Mouse (Mus musculus): ENCODE results near the gene Gpr135.
"Not testable (repeated sequence)": the region's sequence is repeated elsewhere in the genome, so short reads cannot be mapped to it uniquely, and the experiment has no call there.

The Gpr135 gene

DNA sequence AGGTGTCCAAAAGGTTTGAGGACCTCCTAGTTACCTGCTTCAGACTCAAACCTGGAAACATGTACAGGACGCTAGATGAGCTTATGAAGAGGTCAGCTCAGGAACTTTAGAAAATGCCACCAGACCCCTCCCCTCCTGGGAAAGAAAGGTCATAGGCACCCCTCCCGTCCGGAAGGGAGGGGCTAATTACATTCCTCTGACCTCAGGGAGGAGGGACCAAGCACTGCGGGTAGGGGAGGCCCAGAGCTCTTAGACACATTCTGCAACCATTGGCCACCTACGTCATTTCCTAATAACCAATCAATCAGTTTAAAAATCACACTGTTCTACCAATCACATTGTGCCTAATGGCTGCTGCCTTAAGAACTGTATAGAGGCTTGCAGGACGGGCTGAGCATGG, 18.4 kb downstream of the Gpr135 start:
- no peak for DNase-seq (ENCODE audit: low spot score)

DNA sequence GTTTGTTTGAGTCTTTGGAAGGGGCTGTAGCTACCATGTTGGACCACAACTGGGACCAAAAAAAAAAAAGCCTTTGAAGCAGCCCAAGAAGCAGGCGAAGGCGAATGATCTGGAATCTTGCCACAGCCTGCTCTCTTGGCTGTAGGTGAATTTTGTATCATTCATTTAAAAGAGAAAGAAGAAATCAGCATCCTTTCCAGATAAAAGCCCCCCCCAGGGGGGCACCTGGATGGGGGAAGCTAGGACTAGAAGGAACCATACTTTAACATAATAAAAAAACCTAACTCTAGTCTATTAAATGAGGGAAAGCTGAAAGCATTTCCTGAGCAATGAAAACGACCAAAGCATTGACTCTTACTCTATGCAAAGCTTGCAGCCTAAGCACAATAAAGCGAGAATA, 20.1 kb downstream of the Gpr135 start:
- no peak for DNase-seq (ENCODE audit: low spot score)

DNA sequence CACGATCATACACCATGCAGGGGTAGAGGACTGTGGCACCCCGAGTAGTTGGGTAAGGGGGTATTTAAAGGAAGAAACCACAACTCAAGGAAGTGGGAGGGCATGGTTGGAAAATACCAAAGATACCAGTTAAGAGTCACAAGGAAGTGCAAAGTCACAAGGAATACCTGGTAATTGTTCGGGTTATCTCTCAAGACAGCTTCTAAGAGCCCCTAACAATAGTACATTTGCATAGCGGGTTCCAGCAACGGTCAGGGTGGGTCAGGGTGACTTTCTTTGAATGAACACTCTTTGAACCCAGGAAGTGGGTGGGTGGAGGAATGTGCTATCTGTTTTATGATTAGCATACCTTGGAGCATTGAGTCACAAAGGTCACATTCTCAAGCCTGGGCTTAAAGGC, 20.8 kb downstream of the Gpr135 start:
- DNase-seq (ENCODE audit: low spot score), result not testable (repeated sequence)

DNA sequence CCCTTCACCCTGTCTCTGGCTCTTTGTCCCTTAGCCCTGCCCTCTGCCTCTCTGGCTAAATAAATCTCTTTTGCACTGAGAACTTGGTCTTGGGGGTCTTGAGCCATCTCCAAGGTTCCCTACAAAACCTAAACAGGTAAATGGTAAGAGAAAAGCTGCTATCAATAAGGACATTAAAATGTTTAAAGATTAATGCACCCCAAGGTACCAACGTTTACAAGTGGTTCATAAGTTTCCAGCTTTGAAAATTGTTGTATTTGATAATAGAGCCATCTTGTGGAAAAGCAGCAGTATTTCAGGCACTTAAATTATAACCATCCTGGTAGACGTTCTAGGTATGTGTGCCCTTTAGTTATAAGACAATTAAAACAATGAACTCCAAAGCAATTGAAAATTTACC, 23.4 kb downstream of the Gpr135 start:
- no peak for DNase-seq (ENCODE audit: low spot score)

DNA sequence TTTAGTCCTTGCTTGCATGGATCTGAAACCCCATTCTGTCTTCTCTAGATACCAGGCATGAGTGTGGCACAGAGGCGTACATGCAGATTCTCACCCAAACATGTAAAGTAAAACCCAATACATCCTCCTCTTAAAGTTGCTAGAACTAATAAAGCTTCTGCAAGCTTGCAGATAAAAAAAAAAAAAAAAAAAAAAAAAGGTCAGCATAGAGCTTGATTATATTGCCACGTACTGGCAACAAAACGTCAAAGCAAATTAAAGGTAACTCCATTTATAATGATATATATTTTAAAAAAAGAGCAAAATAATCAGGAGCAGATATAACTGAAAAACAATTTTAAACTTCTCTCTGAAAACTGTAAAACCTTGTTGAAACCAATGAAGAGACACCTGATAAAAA, 29.7 kb downstream of the Gpr135 start:
- DNase-seq (ENCODE audit: low spot score), result no peak

DNA sequence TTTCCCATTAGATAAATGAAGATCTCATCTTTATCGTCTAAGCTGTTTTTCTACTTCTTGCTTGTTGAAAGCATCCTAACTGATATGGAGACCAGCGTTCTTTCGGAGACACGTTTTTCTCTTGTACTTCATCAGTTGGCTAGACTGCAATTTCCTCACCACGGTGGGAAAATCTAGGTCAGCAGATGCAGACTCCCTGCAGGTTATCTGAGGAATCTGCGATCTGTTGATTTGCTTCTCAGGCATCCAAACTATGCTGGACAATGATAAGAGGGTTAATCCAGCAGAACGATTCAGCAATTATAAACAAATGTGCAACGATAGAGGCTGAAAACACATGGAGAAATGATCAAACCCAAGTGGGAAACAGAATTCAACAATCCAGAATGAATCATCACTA, 31.4 kb downstream of the Gpr135 start:
- no peak for DNase-seq (ENCODE audit: low spot score)

DNA sequence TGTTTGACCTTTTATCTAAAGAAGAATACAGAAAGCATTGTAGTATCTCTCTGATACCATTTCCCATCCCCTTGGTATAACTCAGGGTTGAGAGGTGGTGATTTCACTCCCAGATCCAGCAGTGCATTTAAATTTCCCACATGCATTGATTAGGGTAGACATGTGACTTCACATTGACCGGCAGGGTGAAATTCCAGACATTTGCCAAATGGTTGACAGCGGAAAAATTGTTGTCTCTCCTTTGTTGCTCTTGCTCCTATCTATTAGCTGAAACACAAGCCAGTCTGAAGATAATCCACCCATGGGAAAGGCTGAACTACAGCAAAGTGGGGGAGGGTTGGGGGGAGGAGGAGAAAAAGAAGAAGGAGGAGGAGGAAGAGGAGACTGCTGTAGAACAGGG, 32.1 kb downstream of the Gpr135 start:
- no peak for DNase-seq (ENCODE audit: low spot score)

DNA sequence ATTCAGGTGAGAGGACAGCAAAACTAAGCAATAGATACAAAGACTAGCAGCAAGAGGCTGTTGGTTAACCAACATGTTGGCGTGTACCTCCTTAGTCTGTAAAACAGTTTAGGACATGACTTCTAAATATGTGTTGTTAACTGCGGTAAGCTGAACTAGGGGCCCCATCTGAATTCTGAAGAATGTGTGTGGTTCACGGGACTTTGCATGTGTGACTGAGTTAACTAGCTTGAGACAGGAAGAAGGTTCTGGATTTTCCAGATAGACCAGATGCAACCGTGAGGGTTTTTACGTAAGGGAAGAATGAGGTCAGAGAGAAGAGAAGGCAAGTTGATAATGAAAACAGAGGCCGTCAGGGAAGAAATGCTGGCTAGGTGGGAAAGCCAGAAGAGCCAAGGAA, 33.9 kb downstream of the Gpr135 start:
- DNase-seq (ENCODE audit: low spot score), result no peak

DNA sequence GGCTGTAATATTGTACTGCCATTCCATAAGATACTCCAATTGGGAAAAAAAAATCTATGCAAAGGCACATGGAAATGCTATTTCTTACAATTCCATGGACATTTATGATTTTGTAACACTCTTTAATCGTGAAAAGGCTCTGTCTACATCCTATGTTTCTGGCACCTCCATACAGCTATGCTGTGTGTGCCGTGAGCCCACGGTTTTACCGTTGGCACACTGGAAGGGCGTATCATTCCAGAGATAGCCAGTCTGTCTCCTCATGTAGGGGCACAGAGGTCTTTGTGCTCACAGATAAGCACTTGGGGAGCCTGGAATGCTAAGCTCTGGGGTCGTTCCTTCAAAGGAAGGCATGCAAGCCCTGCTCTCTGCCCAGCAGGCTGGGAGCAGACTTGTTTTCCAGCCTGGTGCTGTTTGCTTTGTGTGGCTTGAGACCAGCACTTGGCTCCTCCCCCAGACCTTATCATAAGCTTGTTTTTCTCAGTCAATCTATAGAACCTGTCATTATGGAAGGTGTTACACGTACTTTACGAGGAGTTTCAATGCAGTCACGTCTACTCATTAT, 34.7 kb downstream of the Gpr135 start:
- no peak for DNase-seq (ENCODE audit: low spot score)

DNA sequence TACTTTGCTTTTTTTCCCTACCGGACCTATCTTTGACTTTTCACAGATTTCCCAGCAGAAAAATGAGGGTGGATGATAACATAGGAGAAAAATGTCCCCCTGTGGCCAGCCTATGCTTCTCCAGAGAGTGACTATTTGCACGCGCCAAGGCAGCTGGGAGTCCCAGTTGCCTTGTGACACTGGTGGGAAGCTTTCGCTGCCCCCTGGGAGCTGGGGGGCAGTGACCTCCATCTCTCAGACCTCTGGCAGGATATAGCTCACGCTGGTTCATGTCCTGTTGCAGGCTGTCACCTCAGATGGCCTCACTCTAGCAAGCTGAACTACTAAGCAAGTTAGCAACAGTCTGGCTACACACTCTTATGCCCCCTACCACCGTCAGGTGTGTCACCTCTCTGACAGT, 39.1 kb downstream of the Gpr135 start:
- no peak for DNase-seq (ENCODE audit: low spot score)

DNA sequence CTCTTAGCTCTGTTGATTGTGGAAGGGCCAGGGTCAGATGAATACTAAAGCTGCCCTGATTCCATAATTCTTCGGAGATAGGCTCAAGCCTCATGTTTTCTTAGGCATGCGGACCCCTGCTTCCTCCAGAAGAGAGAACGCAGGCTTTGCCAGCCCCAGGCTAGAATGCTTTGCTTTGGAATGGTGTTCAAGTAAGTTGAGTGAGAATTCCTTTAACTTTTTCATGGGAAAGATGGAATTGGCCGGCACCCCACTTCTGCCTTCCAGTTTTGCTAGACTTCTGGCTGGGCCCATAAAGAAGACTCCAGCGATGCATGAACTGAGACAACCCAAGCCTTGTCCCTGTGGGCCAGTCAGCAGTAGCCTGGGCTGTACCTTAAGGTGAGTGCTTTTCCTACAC, 39.8 kb downstream of the Gpr135 start:
- DNase-seq (ENCODE audit: low spot score), result no peak

DNA sequence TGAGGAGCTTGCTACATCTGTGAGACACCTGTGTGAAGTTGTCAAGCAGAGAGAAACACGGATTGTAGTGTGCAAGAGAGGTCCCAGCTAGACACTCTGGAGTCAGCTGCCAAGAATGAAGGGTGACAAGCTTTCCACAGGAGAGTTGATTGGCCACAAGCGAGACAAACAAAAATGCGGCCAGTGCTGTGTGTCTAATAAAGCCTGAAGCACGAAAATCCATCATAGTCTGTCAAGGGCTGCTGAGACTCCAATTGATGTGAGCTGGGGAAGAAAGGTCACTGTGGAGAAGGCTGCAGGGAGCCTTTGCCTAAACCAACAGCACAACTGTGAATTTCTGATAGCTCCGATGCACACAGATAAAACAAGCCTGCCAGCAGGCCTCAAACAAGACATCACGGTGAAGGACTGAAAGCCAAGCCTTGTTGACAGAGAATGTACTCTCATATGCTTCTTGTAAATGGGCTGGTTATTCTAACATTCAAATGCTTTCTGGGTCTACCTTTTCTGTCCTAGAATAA, 45.6 kb downstream of the Gpr135 start:
- no peak for DNase-seq (ENCODE audit: low spot score)

DNA sequence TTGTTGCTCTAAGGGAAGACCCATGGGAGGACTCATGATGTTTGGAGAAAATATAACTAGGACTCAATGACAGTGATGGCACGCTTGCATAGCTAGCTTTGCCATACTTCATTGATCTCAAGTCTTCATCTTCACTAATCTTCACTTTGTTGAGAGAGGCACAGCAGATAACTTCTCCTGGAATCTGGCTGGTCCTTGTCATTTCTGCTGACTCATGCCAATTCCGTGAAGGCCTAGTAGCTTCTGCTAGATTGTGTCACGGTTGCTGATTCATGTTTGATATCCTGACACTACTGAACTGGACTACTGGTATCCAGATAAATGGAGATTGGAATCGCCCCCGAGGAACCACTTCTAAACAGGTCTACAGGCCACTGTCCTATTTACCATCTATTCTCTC, 47.4 kb downstream of the Gpr135 start:
- no peak for DNase-seq (ENCODE audit: low spot score)

DNA sequence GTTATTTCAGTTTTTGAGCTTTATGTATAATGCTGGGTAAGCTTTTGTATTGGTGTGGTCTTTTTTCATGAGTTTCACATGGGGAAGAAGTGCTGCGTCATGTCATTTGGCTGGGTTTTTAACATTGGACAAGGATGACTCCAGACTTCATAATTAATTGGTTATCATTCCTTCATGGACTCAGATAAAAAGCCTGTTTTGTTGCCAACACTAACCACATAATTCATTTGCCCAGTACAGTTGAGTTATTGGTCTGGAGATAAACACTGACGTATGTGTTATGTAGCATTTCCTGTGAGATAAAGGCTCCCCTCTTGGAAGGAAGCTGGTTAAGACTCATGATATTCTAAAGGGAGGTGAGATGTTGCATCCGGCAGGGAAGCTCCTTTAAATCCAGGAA, 48.1 kb downstream of the Gpr135 start:
- no peak for DNase-seq (ENCODE audit: low spot score)

DNA sequence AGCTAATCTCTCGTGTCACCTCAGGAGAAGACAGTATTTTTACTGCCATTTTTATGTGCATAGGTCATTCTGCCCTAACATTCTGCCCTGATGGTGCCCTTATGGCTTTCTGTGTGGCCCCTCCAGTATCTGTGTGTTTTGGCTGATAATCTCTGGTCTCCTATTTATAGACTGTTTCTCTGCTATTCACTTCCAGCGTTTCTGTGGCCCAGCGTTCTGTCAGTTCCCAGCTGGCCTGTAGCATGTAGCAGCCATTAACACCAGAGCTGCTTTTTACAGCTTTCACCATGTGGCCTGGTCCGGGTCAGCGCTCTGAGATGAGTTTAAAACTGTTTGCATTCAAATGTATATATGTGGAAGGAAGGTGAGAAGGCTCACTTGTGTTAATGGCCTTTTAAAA, 49.4 kb downstream of the Gpr135 start:
- no peak for DNase-seq (ENCODE audit: low spot score)

DNA sequence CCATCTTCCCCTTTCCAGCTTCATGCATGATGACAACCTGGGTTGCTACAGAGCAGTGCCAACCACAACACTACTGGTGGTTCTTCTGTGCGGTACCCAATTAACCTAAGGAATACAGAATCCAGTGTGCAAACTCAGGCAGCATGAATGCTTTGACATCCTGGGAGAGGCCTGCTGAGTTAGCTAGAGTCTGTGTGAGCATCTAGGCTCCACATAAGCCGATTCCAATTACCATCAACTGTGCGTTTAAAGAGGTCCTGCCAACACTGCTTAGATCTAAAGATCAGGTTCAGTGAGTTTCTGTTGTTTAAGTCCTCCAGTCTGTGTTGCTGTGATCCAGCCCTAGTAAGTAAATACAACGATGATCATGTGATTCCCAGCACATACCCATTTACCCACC, 50.6 kb downstream of the Gpr135 start:
- DNase-seq (ENCODE audit: low spot score), result no peak
